Mouse (Mus musculus): ENCODE results near the gene Thrsp. TPM values are rescaled to one million over a fixed set of nuclear protein-coding genes. Genes with fewer than 3 reads are reported as not detected.
"Not testable (repeated sequence)": the region's sequence is repeated elsewhere in the genome, so short reads cannot be mapped to it uniquely, and the experiment has no call there.

Thrsp gene
- polyA plus RNA-seq, 1 experiment from 2014 or later: 0.34 TPM

DNA sequence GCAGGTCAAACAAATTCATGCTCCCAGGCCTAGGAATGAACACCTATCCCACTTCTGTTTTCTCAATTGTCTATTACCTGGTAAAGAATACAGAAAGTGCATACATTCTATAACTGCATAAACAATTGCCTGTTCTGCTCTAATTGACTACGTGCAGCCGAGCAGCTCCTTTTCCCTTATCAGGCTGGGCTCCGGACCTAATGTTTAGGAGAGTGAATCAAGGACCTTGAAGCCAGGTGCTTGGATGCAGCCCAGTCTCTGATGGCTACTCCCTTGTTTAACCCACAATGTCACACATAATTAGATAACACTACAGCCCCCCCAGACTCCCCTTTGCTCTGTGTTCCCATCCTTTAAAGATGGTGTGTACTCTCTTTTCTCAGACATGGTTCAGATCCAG, 16.0 kb upstream of the Thrsp start:
- H3K4me2 ChIP-seq; H3K4me3 ChIP-seq; H3K36me3 ChIP-seq; H3K27ac ChIP-seq (ENCODE audit: poor library complexity, severe bottlenecking); H3K4me1 ChIP-seq (replicated peaks); H3K9me3 ChIP-seq (replicated peaks); ATAC-seq (ENCODE audit: insufficient number of reproducible peaks, low FRiP score); H3K27me3 ChIP-seq (replicated peaks); H3K9ac ChIP-seq: not testable (repeated sequence)
- 60% methylated on average over 3 of the region's 3 CpGs for WGBS

DNA sequence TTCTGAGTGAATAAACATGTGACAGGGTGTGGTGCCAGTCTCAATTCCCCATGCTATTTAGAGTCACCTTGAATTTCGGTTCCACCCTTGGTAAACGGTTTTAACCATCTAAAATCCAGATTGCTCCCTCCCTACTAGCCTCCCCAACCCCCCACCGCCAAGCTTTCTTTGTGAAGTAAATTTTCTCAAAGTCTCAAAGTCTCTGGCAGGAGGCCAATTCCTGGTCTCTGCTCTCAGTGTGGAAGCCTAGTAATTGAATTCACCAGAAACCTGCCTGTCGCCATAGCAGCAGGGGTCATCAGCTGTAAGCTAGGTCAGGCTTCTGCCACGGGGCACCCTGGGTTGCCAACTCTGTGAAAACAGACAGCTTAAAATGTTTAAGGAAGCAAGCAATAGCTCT, 12.2 kb upstream of the Thrsp start:
- Histone ChIP-seq H3K36me3 (no peaks in the 10 kb centered on the region), H3K4me3 (no peak overlapping the region), H3K27ac (ENCODE audit: poor library complexity, severe bottlenecking) (no peak overlapping the region), H3K9ac (no peak overlapping the region), H3K27me3 (replicated peaks) (no peaks in the 10 kb centered on the region), H3K4me1 (replicated peaks) (peaks cover 9% of the 10 kb centered on the region), H3K9me3 (replicated peaks) (no peaks in the 10 kb centered on the region), H3K4me2 (no peak overlapping the region)
- ATAC-seq (ENCODE audit: insufficient number of reproducible peaks, low FRiP score): no peak
- WGBS: 11% methylated on average over 5 of the region's 5 CpGs

GRCm38 (mm10) chr7:97427778-97428420, 10.4 kb upstream of the Thrsp start:
- no peak overlapping the region for H3K9ac ChIP-seq
- no peaks in the 10 kb centered on the region for H3K9me3 ChIP-seq (replicated peaks)
- WGBS: 64% methylated on average over 5 of the region's 5 CpGs
- no peaks in the 10 kb centered on the region for H3K36me3 ChIP-seq
- H3K4me1 ChIP-seq (replicated peaks): peaks cover 9% of the 10 kb centered on the region
- H3K4me3 ChIP-seq: no peak overlapping the region
- no peaks in the 10 kb centered on the region for H3K27me3 ChIP-seq (replicated peaks)
- no peak overlapping the region for H3K4me2 ChIP-seq
- no peak overlapping the region for H3K27ac ChIP-seq (ENCODE audit: poor library complexity, severe bottlenecking)
- ATAC-seq (ENCODE audit: insufficient number of reproducible peaks, low FRiP score): no peak

DNA sequence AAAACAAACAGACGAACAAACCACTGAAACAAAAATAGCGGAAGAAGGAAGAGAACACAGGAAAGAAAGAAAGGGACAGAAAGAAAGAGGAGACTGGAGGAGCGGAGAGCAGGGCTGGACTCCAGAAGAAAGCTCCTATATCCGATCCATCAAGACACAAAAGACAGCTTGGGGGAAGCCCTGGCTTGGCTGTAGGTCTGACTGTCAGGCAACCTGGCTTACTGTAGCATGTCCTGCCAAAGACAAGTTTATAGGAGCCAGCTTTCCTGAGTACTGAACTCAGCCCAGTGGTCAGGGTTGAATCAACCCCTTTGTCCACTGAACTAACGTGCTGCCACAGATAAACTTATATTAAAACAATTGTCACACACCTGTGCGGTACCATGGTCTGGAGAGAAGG, 9.8 kb upstream of the Thrsp start:
- no peak overlapping the region for H3K4me2 ChIP-seq
- no peak overlapping the region for H3K4me3 ChIP-seq
- 76% methylated on average over 6 of the region's 6 CpGs for WGBS
- H3K27me3 ChIP-seq (replicated peaks): no peaks in the 10 kb centered on the region
- no peaks in the 10 kb centered on the region for H3K36me3 ChIP-seq
- H3K9me3 ChIP-seq (replicated peaks): no peaks in the 10 kb centered on the region
- no peak overlapping the region for H3K27ac ChIP-seq (ENCODE audit: poor library complexity, severe bottlenecking)
- H3K4me1 ChIP-seq (replicated peaks): peaks cover 9% of the 10 kb centered on the region
- ATAC-seq (ENCODE audit: insufficient number of reproducible peaks, low FRiP score): no peak
- H3K9ac ChIP-seq: no peak overlapping the region

GRCm38 (mm10) chr7:97426566-97426965, 9.0 kb upstream of the Thrsp start:
- H3K27me3 ChIP-seq (replicated peaks): no peaks in the 10 kb centered on the region
- no peak overlapping the region for H3K9ac ChIP-seq

DNA sequence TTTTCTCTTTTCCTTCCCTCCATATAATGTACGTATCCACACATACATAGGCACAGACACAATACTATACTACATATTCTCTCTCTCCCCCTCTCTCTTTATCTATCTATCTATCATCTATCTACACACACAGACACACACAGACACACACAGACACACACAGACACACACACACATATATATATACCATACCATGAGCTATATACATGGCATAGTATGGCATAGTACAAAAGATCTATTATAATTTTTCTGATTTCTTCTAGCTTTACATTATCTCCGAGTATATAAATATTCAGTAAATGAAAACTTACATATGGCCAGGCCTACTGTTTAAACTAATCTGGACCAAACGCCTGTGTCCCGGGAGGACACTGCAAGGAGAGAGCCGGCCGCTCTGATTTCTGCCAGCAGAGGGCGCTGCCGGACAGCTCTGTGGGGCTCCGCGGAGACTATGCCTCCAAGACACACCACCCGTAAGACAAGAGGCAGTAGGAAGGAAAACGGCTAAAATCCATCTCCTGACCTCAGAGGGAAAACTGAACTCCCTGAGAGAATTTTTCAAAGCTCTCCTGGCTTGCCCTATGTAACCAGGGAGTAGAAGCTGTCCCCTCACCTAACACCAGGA, 7.2 kb upstream of the Thrsp start:
- Histone ChIP-seq H3K4me1 (replicated peaks) (peaks cover 6% of the 10 kb centered on the region), H3K9ac (no peak overlapping the region), H3K27ac (ENCODE audit: poor library complexity, severe bottlenecking) (no peak overlapping the region), H3K36me3 (no peaks in the 10 kb centered on the region), H3K4me3 (no peak overlapping the region), H3K4me2 (no peak overlapping the region), H3K27me3 (replicated peaks) (no peaks in the 10 kb centered on the region), H3K9me3 (replicated peaks) (no peaks in the 10 kb centered on the region)
- 8% methylated on average over 12 of the region's 12 CpGs for WGBS
- ATAC-seq (ENCODE audit: insufficient number of reproducible peaks, low FRiP score): peak; percentile 77

More at GRCm38 (mm10) chr7:97426566-97426965, 9.0 kb upstream of the Thrsp start:
- peaks cover 9% of the 10 kb centered on the region for H3K4me1 ChIP-seq (replicated peaks)
- 58% methylated on average over 6 of the region's 6 CpGs for WGBS
- H3K36me3 ChIP-seq: no peaks in the 10 kb centered on the region
- no peaks in the 10 kb centered on the region for H3K9me3 ChIP-seq (replicated peaks)
- no peak overlapping the region for H3K4me2 ChIP-seq
- H3K4me3 ChIP-seq: no peak overlapping the region
- ATAC-seq (ENCODE audit: insufficient number of reproducible peaks, low FRiP score): no peak
- no peak overlapping the region for H3K27ac ChIP-seq (ENCODE audit: poor library complexity, severe bottlenecking)

GRCm38 (mm10) chr7:97423754-97424153, 6.2 kb upstream of the Thrsp start:
- no peaks in the 10 kb centered on the region for H3K36me3 ChIP-seq
- H3K4me2 ChIP-seq: no peak overlapping the region
- no peak overlapping the region for H3K4me3 ChIP-seq
- ATAC-seq (ENCODE audit: insufficient number of reproducible peaks, low FRiP score): no peak
- WGBS: 51% methylated on average over 5 of the region's 5 CpGs
- H3K27ac ChIP-seq (ENCODE audit: poor library complexity, severe bottlenecking): no peak overlapping the region
- no peaks in the 10 kb centered on the region for H3K27me3 ChIP-seq (replicated peaks)
- no peaks in the 10 kb centered on the region; the same call in none of the 2 replicates for H3K4me1 ChIP-seq (replicated peaks)
- H3K9ac ChIP-seq: no peak overlapping the region
- no peaks in the 10 kb centered on the region for H3K9me3 ChIP-seq (replicated peaks)

GRCm38 (mm10) chr7:97420958-97421651, 3.6 kb upstream of the Thrsp start:
- Histone ChIP-seq H3K36me3 (no peaks in the 10 kb centered on the region), H3K9me3 (replicated peaks) (no peaks in the 10 kb centered on the region), H3K27me3 (replicated peaks) (no peaks in the 10 kb centered on the region), H3K4me2 (no peak overlapping the region), H3K4me1 (replicated peaks) (peaks cover 9% of the 10 kb centered on the region), H3K9ac (0 out of 2 replicates have a peak overlapping the region, but pooled peaks have one; percentile 15), H3K4me3 (no peak overlapping the region), H3K27ac (ENCODE audit: poor library complexity, severe bottlenecking) (no peak overlapping the region)
- WGBS: 79% methylated on average over 8 of the region's 8 CpGs
- no peak for ATAC-seq (ENCODE audit: insufficient number of reproducible peaks, low FRiP score)

DNA sequence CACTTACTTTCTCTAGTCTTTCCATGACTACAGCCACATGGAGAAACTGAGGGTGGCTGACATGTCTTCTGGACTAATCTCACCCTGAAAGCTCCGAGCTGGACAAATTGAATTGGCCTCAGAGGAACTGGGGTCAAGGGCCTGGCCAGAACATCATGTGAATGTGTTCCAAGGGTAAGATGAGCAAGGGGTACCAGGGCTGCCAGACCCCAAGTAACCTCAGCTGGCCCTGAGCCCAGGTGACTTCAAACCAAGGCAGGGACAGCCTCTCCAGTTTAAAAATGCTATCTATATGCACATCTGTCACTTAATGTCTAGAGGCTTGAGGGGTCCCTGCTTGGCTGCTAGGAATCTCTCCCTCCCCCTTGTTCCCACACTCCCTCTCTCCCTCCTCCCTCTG, 2.9 kb upstream of the Thrsp start:
- H3K9me3 ChIP-seq (replicated peaks): no peaks in the 10 kb centered on the region
- H3K9ac ChIP-seq: 0 out of 2 replicates have a peak overlapping the region, but pooled peaks have one; percentile 15
- H3K27me3 ChIP-seq (replicated peaks): no peaks in the 10 kb centered on the region
- no peak for ATAC-seq (ENCODE audit: insufficient number of reproducible peaks, low FRiP score)
- no peak overlapping the region for H3K27ac ChIP-seq (ENCODE audit: poor library complexity, severe bottlenecking)
- H3K36me3 ChIP-seq: no peaks in the 10 kb centered on the region
- 64% methylated on average over 1 of the region's 1 CpGs for WGBS
- no peak overlapping the region for H3K4me3 ChIP-seq
- H3K4me1 ChIP-seq (replicated peaks): peaks cover 13% of the 10 kb centered on the region
- no peak overlapping the region for H3K4me2 ChIP-seq

- Histone ChIP-seq H3K9ac (no peak overlapping the region), H3K9me3 (replicated peaks) (no peaks in the 10 kb centered on the region), H3K4me3 (no peak overlapping the region), H3K4me1 (replicated peaks) (peaks cover 23% of the 10 kb centered on the region), H3K27ac (ENCODE audit: poor library complexity, severe bottlenecking) (no peak overlapping the region), H3K27me3 (replicated peaks) (no peaks in the 10 kb centered on the region), H3K4me2 (no peak overlapping the region), H3K36me3 (no peaks in the 10 kb centered on the region)
- WGBS: 83% methylated on average over 5 of the region's 5 CpGs
- ATAC-seq (ENCODE audit: insufficient number of reproducible peaks, low FRiP score): no peak
These were observed 1.6 kb upstream of the Thrsp start for GRCm38 (mm10) chr7:97419163-97419562.

GRCm38 (mm10) chr7:97418717-97419116, 1.2 kb upstream of the Thrsp start:
- Histone ChIP-seq H3K9ac (no peak overlapping the region), H3K9me3 (replicated peaks) (no peaks in the 10 kb centered on the region), H3K27ac (ENCODE audit: poor library complexity, severe bottlenecking) (no peak overlapping the region), H3K4me1 (replicated peaks) (peaks cover 28% of the 10 kb centered on the region), H3K27me3 (replicated peaks) (no peaks in the 10 kb centered on the region), H3K36me3 (no peaks in the 10 kb centered on the region), H3K4me3 (no peak overlapping the region), H3K4me2 (no peak overlapping the region)
- 78% methylated on average over 5 of the region's 5 CpGs for WGBS
- no peak for ATAC-seq (ENCODE audit: insufficient number of reproducible peaks, low FRiP score)
